ENCODE assay signal across 9 mouse cellular contexts in the genomic region with DNA sequence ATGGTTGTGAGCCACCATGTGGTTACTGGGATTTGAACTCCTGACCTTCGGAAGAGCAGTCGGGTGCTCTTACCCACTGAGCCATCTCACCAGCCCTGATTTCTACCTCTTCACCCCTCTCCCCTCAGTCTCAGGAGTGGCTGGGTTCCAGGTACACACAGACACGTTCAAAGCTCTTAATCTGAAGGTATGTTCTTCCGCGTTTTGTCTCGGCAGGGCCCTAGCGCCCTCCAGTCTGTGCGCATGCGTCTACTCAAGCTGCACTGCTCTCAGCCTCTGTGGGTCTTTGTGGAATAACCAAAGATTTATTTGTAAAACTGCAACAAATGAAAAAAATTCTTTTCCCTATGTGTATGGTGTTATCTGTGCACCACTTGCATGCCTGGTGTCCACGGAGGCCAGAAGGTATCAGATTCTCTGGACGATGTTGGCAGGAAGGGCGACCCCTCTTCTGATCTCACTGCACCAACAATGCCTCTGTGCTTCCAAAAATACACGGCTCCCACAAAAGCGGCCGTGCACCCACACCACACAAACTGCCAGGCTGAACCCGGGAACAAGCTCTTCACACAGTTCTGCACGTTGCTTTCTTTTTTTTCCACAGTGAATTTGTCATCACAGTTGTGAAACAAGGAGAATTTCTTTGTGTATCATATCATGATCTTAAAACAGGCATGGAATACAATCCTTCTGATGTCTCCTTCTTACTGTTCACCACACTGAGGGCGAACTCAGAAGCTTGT. TPM values are rescaled to one million over a fixed set of nuclear protein-coding genes. Genes with fewer than 3 reads are reported as not detected.
DNase-seq lines count a peak whose midpoint lies in the region; ATAC-seq and TF ChIP-seq lines count a peak whose summit lies in the region.
"Had no signal": no experiment of that assay in that cellular context is flagged by ENCODE, and none has a peak within 500 bp of the region (broad histone marks: within the 10 kb centered on the region; RNA-seq: fewer than 3 reads in every experiment).

No protein-coding gene starts in this region.

- no peak for ATAC-seq in hindbrain, postnatal 0 days
- ATAC-seq: Patski had no signal

- H3K4me3 ChIP-seq in layer of hippocampus, adult 2 months = peak overlapping the region; percentile 29; the same call in 1 of the 2 replicates
- no peak overlapping the region for H3K4me3 ChIP-seq in hindbrain, postnatal 0 days (ENCODE audit: low read length)

- H3K9ac ChIP-seq in hindbrain, postnatal 0 days (replicated peaks; ENCODE audit: low read length) = no peak overlapping the region

- WGBS in hindbrain, postnatal 0 days = 80% methylated on average over 18 of the region's 18 CpGs

- no peak for TF ChIP-seq CTCF in layer of hippocampus, adult 2 months (conservative IDR thresholded peaks at IDR 0.05)
- no peak for TF ChIP-seq CTCF in hindbrain, postnatal 0 days (IDR thresholded peaks at IDR 0.05; ENCODE audit: low read depth)

- H3K4me1 ChIP-seq in hindbrain, postnatal 0 days (ENCODE audit: insufficient read depth, low read length) = no peaks in the 10 kb centered on the region

- H3K27ac ChIP-seq in layer of hippocampus, adult 2 months = peak overlapping the region; percentile 79
- 0 out of 2 replicates have a peak overlapping the region, but pooled peaks have one; percentile 26 for H3K27ac ChIP-seq in hindbrain, postnatal 0 days

- H3K27me3 ChIP-seq in hindbrain, postnatal 0 days (ENCODE audit: insufficient read depth, low read length) = no peaks in the 10 kb centered on the region
- H3K27me3 ChIP-seq: Patski had no signal

- H3K9me3 ChIP-seq in hindbrain, postnatal 0 days (ENCODE audit: low read length) = no peaks in the 10 kb centered on the region

- H3K4me2 ChIP-seq in hindbrain, postnatal 0 days (ENCODE audit: low read depth, low read length) = no peak overlapping the region

- H3K36me3 ChIP-seq in hindbrain, postnatal 0 days (ENCODE audit: insufficient read depth, low read length) = peaks cover 19% of the 10 kb centered on the region; the same call in 1 of the 2 replicates

- no peak for DNase-seq in layer of hippocampus, adult 2 months (ENCODE audit: low spot score in 2 of 2)
- no peak for DNase-seq in layer of hippocampus, adult 9-10 months (ENCODE audit: low spot score)
- peak; percentile 48 for DNase-seq in WW6 (ENCODE audit: low read depth, low spot score)
- peak; percentile 42 for DNase-seq in cerebellum, postnatal 10 days
- no peak for DNase-seq in hindbrain, postnatal 0 days (ENCODE audit: low spot score)
- DNase-seq in spleen, adult 12 weeks (ENCODE audit: low spot score) = no peak
- DNase-seq in embryo, embryonic 11 days = no peak
- no peak for DNase-seq in urinary bladder, adult 2 months (ENCODE audit: low spot score)

RNA-seq across cellular contexts. Expression of gene Zdhhc20, which starts 30.7 kb away (rescaled TPM):
- 10 to 100 TPM; 40.0 to 41.7 TPM for total RNA-seq in layer of hippocampus, adult 2 months (2021)
- 18.6 and 29.8 TPM in 2 replicates for total RNA-seq in hindbrain, postnatal 0 days (2014; rRNA removed)
- polyA plus RNA-seq in hindbrain, postnatal 0 days (2015; fragmentation: Nextera tagmentation; extraction: Ambion mirVana) = 34.6 and 37.2 TPM in 2 replicates
- polyA plus RNA-seq in urinary bladder, adult 2 months (2012; rRNA removed) = 29.8 and 31.0 TPM in 2 replicates

Comparison
In these comparisons a context has a peak if more than half of its experiments do, and no peak if none do; other contexts are left out.
1. DNase-seq: peak in WW6 (single experiment) and cerebellum, postnatal 10 days (2 of 2); none in layer of hippocampus, adult 2 months (0 of 2), layer of hippocampus, adult 9-10 months (single experiment), hindbrain, postnatal 0 days (single experiment), spleen, adult 12 weeks (single experiment), embryo, embryonic 11 days (single experiment) and urinary bladder, adult 2 months (single experiment).